Mouse (Mus musculus) CD4-positive, CD25-positive, alpha-beta regulatory T cell, adult 4 months (primary cell): Measurements from ENCODE around the gene Phf11b. TPM values are rescaled to one million over a fixed set of nuclear protein-coding genes. Genes with fewer than 3 reads are reported as not detected.
"Not testable (repeated sequence)": the region's sequence is repeated elsewhere in the genome, so short reads cannot be mapped to it uniquely, and the experiment has no call there.

Experiments used
- ATAC-seq: one replicate; pipeline ENCODE4 v1.8.0; 2017
- polyA plus RNA-seq, 2 experiments: library from polyadenylated mRNA; unstranded; fragments of 100-300 nt; shearing (Covaris generic); gene quantifications; one replicate each; pipeline ENCODE4 v1.2.1; 2017

Gene Phf11b
- 100 to 1,000 TPM; 215 TPM for polyA plus RNA-seq

DNA sequence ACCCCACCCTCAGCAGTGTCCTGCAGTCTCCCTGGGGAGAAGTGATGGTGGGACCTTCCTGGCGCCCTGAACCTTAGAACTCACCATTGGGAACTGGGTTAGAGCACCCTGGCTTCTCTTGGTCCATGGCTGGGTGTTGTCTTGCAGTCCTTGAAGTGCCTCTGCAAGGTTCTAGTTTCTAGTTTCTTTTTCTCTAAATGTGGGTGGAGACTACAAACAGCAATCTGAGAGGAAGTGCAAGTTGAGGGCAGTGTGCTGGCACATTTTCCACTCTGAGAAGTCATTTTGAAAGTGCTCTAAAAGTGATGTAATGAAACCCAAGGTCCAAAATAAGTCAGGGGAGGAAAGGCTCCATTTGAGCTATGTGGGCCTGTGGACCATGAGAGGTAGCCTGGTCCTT is at the start of gene Phf11b:
TSS of gene Phf11b (minus strand) at position 163 of the 400 bp plus-strand sequence.
- ATAC-seq = peak; percentile 98

DNA sequence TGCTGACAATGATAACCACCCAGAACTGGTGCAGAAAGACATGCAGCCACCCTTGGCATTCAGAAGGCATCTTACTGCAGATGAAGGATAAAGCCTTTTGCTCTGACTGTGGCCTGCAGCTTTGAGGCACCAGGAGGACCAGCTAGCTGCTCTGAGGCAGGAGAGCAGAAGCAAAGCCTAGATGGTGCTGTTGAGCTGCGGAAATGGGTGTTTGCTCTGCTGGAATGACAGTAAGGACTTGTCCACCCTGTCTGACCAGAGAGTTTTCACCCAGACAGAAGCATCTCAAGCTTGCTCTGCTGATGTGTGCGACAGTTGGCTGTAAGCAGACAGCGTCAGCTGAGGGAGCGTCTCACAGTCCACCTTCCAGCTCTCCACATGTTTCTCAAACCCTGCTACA is 49.0 kb upstream of the Phf11b start:
- ATAC-seq = not testable (repeated sequence)

DNA sequence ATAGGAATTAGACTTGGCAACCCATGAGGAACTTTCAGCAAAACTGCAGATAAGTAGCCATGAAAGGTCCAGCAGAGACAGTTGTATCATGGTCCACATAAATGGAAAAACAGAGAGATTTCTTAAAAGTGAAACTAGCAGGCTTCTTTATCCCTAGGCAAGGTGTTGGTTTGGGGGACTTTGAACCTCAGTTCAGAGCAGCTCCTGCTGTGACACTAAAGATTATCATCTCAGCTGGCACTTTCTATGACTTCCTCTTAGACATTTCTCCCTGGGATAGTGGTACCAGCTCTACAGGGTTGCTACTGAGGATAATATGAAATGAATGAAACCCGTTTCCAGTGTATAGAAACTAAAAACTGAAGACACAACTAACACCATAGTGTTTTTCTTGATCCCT is 48.4 kb upstream of the Phf11b start:
- no peak for ATAC-seq

DNA sequence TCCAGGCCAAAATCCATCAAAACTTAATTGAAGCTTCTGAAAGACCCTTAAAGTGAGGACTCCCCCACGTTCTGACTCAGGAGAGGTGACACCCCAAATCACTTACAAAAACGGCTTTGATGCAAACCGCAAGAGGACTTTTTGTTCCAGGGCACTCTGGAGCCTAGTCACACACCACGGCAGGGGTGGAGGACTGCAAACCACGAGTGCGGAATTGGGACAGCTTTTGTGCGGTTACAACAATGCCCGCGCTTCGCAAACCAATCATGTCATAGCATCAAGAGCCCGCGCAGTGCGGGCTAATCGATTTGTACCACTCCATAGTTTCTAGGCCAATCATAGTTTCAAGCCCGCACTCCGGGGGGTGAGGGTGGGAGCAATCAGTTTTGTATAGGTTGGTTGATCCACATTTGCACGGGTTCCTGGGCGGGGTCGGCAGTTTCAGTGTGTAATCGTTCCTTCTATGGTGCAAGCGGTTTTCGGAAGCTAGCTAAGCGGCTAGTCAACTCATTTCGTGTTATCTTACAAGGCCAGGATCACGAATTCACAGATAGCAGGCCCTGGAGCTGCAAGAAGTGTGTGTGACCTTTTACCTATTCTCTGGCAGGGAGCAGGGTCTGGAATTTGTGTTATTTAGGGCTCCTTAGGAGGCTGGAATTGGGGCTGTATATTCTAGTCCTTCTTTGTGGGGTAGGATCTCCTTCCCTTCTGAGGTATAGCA is 29.4 kb upstream of the Phf11b start:
- no peak for ATAC-seq

DNA sequence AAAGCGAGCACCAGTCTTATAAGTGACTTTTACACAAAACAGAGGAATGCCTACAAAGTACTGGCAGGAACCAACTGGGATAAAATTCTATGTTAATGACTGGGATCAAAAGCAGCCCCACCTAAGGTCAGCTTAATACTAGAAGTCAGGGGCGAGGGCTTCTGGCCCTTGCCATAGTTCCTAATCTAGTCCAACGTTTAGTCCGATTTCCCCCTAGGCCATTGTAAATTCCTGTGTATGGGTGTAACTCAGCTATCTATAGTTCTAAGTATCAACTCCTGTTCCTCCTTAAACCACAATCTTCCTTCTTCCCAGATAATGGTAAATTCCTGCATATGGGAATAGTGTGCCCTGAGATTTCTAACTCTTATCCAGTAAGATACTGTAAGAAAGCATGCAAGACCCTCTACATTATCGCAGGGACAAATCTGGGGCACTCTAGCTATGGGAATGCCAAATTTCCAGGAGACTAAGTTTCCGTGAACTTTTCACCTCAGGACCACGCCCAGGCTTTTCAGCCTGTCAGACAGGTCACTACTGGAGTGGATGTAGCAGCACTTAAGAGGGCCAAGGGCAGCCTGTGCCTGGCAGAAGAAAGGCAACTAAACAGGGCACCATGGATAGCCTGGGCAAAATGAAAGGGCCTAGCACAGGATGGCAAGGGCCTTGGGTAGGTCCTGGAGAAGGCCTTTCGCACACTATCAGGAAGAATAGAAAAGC is 25.4 kb upstream of the Phf11b start:
- ATAC-seq = no peak

DNA sequence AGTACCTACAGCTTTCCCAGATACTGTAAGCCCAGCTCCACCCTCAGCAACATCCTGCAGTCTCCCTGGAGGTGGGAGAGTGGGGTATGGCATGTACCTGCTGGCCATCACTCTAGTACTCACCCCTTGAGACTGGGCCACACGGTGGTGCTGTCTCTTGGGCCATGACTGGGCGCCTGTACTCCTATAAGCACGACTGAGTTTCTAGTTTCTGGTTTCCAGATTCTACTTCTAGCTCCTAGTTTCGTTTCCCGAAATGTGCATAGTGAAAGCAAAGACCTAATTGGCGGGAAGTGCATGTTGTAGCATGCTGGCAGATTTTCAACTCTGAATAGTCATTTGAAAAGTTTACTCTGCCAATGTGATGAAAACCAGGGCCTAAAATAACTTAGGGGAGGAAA is 24.1 kb upstream of the Phf11b start, which contains the start of gene Phf11d:
TSS of gene Phf11d (minus strand) at position 227 of the 401 bp plus-strand sequence.
- ATAC-seq = no peak

DNA sequence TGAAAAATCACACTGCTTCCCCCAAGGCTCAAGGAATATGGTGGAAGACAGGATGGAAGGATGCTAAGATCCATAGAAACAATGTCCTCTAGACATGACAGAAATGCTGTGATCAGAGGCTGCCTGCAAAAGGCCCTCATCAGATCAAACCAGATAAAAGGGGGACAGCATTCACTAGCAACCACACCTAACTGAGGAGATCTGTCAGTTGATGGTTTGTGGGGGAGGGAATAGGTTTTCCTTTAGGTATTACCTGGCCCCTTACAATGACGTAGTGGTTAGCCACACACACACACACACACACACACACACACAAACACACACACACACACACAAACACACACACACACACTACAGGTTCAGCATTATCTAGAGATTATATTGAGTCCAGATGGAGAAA is 1.6 kb downstream of the Phf11b start:
- ATAC-seq = no peak

DNA sequence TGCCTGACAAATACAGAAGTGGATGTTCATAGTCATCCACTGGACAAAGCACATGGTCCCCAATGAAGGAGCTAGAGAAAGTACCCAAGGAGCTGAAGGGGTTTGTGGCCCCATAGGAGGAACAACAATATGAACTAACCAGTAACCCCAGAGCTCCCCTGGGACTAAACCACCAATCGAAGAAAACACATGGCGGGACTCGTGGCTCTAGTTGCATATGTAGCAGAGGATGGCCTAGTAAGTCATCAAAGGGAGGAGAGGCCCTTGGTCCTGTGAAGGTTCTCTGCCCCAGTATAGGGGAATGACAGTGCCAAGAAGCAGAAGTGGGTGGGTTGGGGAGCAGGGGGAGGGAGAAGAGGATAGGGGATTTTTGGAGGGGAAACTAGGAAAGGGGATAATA is 5.1 kb downstream of the Phf11b start:
- ATAC-seq = not testable (repeated sequence)

DNA sequence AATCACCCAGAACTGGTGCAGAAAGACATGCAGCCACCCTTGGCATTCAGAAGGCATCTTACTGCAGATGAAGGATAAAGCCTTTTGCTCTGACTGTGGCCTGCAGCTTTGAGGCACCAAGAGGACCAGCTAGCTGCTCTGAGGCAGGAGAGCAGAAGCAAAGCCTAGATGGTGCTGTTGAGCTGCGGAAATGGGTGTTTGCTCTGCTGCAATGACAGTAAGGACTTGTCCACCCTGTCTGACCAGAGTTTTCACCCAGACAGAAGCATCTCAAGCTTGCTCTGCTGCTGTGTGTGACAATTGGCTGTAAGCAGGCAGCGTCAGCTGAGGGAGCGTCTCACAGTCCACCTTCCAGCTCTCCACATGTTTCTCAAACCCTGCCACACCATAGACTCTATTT is 10.7 kb downstream of the Phf11b start:
- ATAC-seq = not testable (repeated sequence)

DNA sequence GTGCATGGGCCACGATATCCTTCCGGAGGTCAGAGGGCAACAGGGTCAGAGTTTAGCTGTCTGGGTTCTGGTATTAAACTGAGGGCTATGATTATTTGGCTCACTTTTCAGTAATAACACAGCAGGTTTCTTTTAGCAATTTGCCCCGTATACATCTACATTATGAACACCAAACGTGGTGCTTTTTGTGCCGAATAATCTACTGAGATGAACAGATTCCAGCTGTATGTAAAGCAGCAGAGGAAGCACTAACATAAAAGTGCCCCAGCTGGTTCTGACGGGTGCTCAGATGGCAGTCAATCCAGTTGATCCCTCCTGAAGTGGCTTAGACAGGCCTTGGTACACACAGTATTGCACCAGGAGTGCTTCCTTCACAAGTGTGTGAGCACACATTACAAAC is 21.2 kb downstream of the Phf11b start:
- ATAC-seq = not testable (repeated sequence)

DNA sequence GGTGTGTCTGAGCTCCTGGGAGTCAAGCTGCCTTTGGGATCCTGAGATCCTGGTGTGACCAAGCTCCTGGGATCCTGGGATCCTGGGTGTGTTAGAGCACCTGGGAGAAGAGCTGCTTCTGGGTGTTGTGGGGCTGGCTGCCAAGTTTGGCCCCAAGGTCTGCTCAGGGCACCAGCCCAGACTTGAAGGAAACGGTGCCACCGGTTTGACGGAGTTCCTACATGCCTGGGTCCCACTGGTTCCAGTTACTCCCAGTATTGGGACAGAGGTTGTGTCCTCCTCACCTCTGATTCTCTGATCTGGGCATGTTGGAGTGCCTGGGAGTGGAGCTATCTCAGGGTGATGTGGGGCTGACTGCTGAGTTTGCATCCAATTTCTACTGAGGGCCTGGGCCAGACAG is 22.1 kb downstream of the Phf11b start:
- ATAC-seq = not testable (repeated sequence)

DNA sequence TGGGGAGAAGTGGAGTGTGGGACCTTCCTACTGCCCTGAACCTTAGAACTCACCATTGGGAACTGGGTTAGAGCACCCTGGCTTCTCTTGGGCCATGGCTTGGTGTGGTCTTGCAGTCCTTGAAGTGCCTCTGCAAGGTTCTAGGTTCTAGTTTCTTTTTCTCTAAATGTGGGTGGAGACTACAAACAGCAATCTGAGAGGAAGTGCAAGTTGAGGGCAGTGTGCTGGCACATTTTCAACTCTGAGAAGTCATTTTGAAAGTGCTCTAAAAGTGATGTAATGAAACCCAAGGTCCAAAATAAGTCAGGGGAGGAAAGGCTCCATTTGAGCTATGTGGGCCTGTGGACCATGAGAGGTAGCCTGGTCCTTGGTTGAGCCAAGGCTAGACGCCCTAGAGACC is 43.8 kb downstream of the Phf11b start, which contains the start of gene Phf11a:
TSS of gene Phf11a (minus strand) at position 132 of the 400 bp plus-strand sequence.
- ATAC-seq = peak; percentile 97

DNA sequence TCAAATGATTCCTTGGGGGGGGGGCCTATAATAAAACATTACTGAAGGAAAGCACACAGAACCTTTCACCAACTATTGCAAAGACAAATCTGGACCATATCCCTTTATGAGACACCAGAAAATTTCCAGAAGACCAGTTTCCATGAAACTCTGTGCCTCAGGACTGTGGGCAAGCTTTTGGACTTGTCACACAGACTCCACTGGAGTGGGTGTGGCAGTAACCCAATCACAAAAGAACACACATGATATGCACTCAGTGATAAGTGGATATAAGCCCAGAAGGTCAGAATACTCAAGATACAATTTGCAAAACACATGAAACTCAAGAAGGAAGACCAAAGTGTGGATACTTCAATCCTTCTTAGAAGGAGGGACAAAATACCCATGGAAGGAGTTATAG is 49.4 kb downstream of the Phf11b start:
- not testable (repeated sequence) for ATAC-seq

DNA sequence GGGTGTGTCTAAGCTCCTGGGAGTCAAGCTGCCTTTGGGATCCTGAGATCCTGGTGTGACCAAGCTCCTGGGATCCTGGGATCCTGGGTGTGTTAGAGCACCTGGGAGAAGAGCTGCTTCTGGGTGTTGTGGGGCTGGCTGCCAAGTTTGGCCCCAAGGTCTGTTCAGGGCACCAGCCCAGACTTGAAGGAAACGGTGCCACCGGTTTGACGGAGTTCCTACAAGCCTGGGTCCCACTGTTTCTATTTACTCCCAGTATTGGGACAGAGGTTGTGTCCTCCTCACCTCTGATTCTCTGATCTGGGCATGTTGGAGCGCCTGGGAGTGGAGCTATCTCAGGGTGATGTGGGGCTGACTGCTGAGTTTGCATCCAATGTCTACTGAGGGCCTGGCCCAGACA is 66.2 kb downstream of the Phf11b start:
- not testable (repeated sequence) for ATAC-seq

Other genes starting within 250 kb of the Phf11b start
- gene 1700129C05Rik, start 198.5 kb downstream of the Phf11b start, polyA plus RNA-seq = not detected
- not detected for gene Gm5142, start 162.6 kb downstream of the Phf11b start, polyA plus RNA-seq
- 10 to 100 TPM; 24.7 to 29.5 TPM for gene Rcbtb1, start 140.1 kb downstream of the Phf11b start, polyA plus RNA-seq
- 10 to 100 TPM; 11.9 to 13.9 TPM for gene Gm6904, start 81.1 kb downstream of the Phf11b start, polyA plus RNA-seq
- 10 to 100 TPM; 43.4 TPM for gene Phf11a, start 43.8 kb downstream of the Phf11b start, polyA plus RNA-seq
- 10 to 100 TPM in 1 of 2 experiments, 1 to 10 TPM in 1; 9.5 to 13.8 TPM for gene Phf11d, start 24.1 kb upstream of the Phf11b start, polyA plus RNA-seq
- 10 to 100 TPM; 25.6 TPM for gene Phf11c, start 54.0 kb upstream of the Phf11b start, polyA plus RNA-seq
- 10 to 100 TPM; 16.0 to 18.5 TPM for gene Setdb2, start 99.5 kb upstream of the Phf11b start, polyA plus RNA-seq
- gene Cab39l, start 99.6 kb upstream of the Phf11b start, polyA plus RNA-seq = 10 to 100 TPM; 72.0 to 72.4 TPM